Mouse (Mus musculus) E14TG2a.4 (cell line): ENCODE measurements around the gene Xxylt1.

Experiments
- H3K27me3 ChIP-seq: 2 replicates; pipeline ENCODE4 v1.6.1; 2014; ENCODE audit warnings: low read length, control low read depth; ENCODE audit not compliant: insufficient read depth
- H3K36me3 ChIP-seq: 2 replicates; pipeline ENCODE4 v1.6.1; 2014; ENCODE audit warnings: low read length, control low read depth; ENCODE audit not compliant: insufficient read depth
- H3K4me1 ChIP-seq: replicated peaks from 2 replicates; pipeline ENCODE4 v1.6.1; 2014; ENCODE audit warnings: low read depth, low read length, control low read depth
- H3K4me3 ChIP-seq: replicated peaks from 2 replicates; pipeline ENCODE4 v1.5.1; 2014; ENCODE audit warnings: mild to moderate bottlenecking, low read length
- H3K9me3 ChIP-seq: 2 replicates; pipeline ENCODE4 v1.6.1; 2014; ENCODE audit warnings: low read length, control low read depth
- CTCF ChIP-seq: conservative IDR thresholded peaks from 2 replicates; pipeline ENCODE4 v1.5.1; 2014; ENCODE audit warnings: low read length
- NANOG ChIP-seq: IDR thresholded peaks from 2 replicates; pipeline ENCODE4 v1.6.1; 2014; ENCODE audit warnings: borderline replicate concordance, low read length, mixed read lengths
- POU5F1 ChIP-seq: IDR thresholded peaks from 2 replicates; pipeline ENCODE4 v1.6.1; 2014; ENCODE audit warnings: low read length, borderline replicate concordance

Gene Xxylt1

DNA sequence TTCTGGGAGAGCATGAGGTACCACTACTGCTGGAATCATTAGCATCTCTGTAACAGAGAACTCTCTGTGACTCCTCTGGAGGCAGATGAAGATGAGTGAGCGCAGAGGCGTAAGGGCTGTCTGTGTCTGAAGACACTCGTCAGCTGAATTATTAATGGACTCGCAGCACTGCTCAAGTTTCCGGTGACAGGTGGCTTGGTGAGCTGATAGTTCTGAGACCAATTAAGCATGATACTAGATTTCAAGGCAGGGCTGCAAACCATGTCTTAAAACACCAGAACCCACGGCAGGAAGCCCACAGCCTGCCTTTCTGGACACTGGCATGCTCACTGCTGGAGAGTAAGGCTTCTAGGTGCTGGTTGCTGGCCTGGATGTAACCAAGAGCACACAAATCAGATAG, 93.5 kb downstream of the Xxylt1 start:
- Histone ChIP-seq H3K9me3 (no peaks in the 10 kb centered on the region), H3K4me1 (peaks cover 45% of the 10 kb centered on the region), H3K36me3 (peaks cover 4% of the 10 kb centered on the region), H3K4me3 (no peak overlapping the region), H3K27me3 (no peaks in the 10 kb centered on the region)
- TF ChIP-seq CTCF (no peak), POU5F1 (no peak), NANOG (no peak)

- TF ChIP-seq NANOG (no peak), CTCF (no peak)
- H3K4me3 ChIP-seq: no peak overlapping the region
- H3K4me1 ChIP-seq: peaks cover 37% of the 10 kb centered on the region
- peaks cover 4% of the 10 kb centered on the region for H3K36me3 ChIP-seq
- H3K9me3 ChIP-seq: no peaks in the 10 kb centered on the region
- no peaks in the 10 kb centered on the region for H3K27me3 ChIP-seq
Observed at GRCm38 (mm10) chr16:30984826-30985545, 96.2 kb downstream of the Xxylt1 start.

DNA sequence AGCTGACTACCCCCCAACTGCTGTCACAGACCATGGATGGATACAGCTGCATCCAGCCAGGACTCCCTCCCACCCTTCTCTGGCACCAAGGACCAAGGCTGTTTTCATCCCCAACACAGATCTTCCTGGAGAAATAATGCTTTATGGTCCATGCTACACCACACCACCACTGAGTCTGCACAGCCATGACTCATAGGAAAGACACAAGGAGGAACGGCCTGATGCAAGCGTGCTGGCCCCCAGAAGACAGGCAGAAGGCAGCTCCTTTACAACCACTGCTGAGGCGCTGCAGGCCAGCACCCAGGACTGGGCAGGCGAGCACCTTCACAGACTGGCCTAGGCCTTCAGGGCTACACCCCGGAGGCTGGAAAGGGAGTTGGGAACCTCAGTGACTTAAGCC, 97.1 kb downstream of the Xxylt1 start:
- Histone ChIP-seq H3K27me3 (no peaks in the 10 kb centered on the region), H3K4me3 (no peak overlapping the region)
- TF ChIP-seq POU5F1: no peak
- no peak for TF ChIP-seq NANOG
- TF ChIP-seq CTCF: no peak

GRCm38 (mm10) chr16:30983699-30984098, 97.5 kb downstream of the Xxylt1 start:
- Histone ChIP-seq H3K4me3 (no peak overlapping the region), H3K36me3 (peaks cover 4% of the 10 kb centered on the region), H3K27me3 (no peaks in the 10 kb centered on the region), H3K9me3 (no peaks in the 10 kb centered on the region), H3K4me1 (peaks cover 27% of the 10 kb centered on the region)
- no peak for TF ChIP-seq CTCF

More for the DNA sequence above, 97.1 kb downstream of the Xxylt1 start:
- Histone ChIP-seq H3K9me3 (no peaks in the 10 kb centered on the region), H3K36me3 (peaks cover 4% of the 10 kb centered on the region), H3K4me1 (peaks cover 30% of the 10 kb centered on the region)

DNA sequence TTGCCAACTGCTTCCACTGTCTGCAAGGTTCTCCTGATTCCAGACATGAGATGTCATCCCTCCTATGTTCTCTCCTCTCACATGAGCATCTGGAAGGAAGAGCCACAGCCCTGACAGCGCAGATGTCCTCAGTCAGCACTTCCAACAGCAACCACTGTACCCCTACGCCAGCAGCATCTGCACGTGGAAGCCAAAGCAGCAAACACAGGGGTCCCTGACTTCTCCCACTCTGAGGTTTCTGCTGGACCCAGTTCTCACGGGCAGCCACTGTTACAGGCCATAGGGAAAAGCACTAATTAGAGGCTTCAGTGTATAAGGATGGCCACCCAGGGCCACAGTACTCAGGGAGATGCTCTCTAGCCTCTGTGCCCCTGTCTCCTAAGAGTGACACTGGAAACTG, 98.0 kb downstream of the Xxylt1 start:
- Histone ChIP-seq H3K4me3 (no peak overlapping the region), H3K4me1 (peaks cover 27% of the 10 kb centered on the region), H3K36me3 (peaks cover 4% of the 10 kb centered on the region), H3K9me3 (no peaks in the 10 kb centered on the region), H3K27me3 (no peaks in the 10 kb centered on the region)
- TF ChIP-seq POU5F1 (no peak), NANOG (no peak), CTCF (no peak)

GRCm38 (mm10) chr16:30981345-30981744, 99.9 kb downstream of the Xxylt1 start:
- Histone ChIP-seq H3K27me3 (no peaks in the 10 kb centered on the region), H3K4me1 (peaks cover 30% of the 10 kb centered on the region), H3K9me3 (no peaks in the 10 kb centered on the region), H3K36me3 (peaks cover 4% of the 10 kb centered on the region), H3K4me3 (no peak overlapping the region)
- TF ChIP-seq NANOG: no peak
- TF ChIP-seq CTCF: no peak
- no peak for TF ChIP-seq POU5F1

- no peaks in the 10 kb centered on the region for H3K9me3 ChIP-seq
- peaks cover 4% of the 10 kb centered on the region for H3K36me3 ChIP-seq
- H3K4me1 ChIP-seq: peaks cover 22% of the 10 kb centered on the region
- TF ChIP-seq POU5F1 (no peak), NANOG (no peak), CTCF (no peak)
- H3K27me3 ChIP-seq: no peaks in the 10 kb centered on the region
- no peak overlapping the region for H3K4me3 ChIP-seq
Observed at GRCm38 (mm10) chr16:30979905-30980304, 101.3 kb downstream of the Xxylt1 start.

DNA sequence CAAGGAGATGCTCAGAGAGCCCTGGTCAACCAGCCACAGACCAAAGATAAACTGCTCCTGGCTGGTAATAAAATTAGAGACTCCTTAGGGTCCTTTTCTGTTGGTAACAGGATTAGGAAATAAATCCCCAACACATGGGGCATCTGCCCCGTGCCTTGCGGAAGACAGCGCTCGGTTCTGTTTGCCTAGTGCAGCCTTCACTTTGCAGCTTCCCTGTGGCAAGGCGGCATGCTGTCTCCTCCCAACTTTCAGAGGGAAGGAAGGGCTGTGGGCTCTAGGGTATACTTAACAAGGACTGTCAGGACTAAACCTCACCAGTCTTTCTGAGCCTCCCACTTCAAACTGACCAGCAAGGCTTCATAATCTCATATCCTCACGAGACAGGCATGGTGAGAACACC, 103.5 kb downstream of the Xxylt1 start:
- Histone ChIP-seq H3K9me3 (no peaks in the 10 kb centered on the region), H3K4me3 (no peak overlapping the region), H3K4me1 (peaks cover 35% of the 10 kb centered on the region), H3K36me3 (0 out of 2 replicates have a peak, but pooled peaks cover 3% of the 10 kb centered on the region), H3K27me3 (no peaks in the 10 kb centered on the region)
- TF ChIP-seq POU5F1 (no peak), NANOG (no peak), CTCF (no peak)

GRCm38 (mm10) chr16:30977186-30977585, 104.0 kb downstream of the Xxylt1 start:
- H3K4me1 ChIP-seq: peaks cover 37% of the 10 kb centered on the region
- no peak for TF ChIP-seq NANOG
- peak; percentile 90 for TF ChIP-seq CTCF
- no peak for TF ChIP-seq POU5F1
- no peaks in the 10 kb centered on the region for H3K9me3 ChIP-seq
- H3K36me3 ChIP-seq: 0 out of 2 replicates have a peak, but pooled peaks cover 3% of the 10 kb centered on the region
- H3K27me3 ChIP-seq: no peaks in the 10 kb centered on the region
- H3K4me3 ChIP-seq: no peak overlapping the region
